Mouse (Mus musculus) cerebellum, adult 9-10 months (tissue): ENCODE data around the gene Sox6.

Experiments
- DNase-seq: peaks from one replicate; pipeline ENCODE4 v3.0.0; 2022

Sox6 gene

DNA sequence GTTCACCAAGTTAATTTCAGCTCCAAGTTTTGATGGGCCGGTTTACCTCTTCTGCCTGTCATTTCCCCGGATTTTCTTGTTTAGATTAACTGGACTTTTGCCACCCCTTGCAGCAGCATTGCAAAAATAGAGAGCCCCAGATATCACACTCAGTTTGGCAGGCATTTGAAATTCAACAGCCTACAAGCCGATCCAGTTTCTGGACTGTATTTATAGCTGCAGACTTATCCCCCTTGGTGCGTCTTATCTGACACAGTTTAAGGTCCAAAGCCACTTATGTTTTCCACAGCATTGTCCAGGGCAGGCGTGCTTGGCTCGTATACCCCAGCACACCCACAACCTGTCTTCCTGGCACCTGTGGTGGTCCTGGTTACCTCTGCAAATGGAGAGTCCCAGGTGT is 571.8 kb downstream of the Sox6 start:
- no peak for DNase-seq

DNA sequence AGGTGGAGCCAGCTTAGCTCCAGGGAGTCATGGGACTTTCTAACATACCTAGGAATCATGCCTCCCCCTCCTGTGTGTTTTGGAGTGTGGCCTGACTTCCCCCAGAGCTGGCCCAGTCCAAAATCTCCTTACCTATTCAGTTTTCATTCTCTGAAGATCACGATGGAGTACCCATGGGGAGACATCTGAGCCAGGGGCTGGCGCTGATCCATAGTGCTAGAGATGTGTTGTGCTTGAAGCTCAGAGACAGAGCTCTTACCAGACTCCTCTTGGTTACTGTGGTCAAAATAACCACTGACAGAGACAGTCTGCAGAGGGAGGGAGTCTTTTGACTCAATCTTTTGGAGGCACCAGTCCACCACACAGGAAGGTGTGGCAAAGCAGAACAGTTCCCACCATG is 575.2 kb downstream of the Sox6 start:
- DNase-seq = no peak

DNA sequence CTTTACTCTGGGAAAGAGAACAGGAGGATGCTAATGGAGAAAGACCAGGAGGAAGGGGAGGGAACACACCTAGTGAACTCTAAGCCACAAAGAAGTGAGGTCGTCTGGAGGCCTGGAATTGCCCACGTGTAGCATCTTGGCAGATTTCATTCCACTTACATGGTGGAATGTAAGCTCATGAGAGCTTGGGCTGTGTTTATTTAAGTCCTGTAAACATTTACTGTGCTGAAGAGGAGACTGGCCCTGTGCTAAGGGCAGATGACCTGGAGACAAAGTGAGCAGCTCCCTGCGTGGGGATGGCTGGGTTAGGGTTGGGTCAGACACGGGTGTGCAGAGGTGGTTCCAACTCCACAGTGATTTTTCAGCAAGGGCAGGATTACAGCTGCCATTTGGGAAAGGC is 576.3 kb downstream of the Sox6 start:
- no peak for DNase-seq

DNA sequence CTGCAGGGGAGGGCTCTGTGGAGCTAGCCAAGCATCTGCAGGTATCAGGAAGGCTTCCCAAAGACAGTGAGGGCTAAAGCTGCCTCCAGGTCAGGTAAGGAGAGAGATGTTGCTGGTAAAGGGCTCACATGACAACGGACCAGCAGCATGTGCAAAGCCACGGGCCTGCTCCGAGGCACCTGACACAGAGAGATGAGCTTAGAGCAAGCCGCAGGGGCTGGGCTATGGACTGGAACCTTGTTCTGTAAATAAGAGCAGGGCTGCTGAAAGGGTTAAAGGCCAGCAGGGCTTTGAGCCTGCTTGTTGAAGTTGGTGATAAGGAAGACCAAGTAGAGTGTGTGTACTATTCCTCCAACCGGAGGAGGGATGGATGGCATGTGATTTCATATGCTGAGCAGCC is 583.6 kb downstream of the Sox6 start:
- DNase-seq = no peak

DNA sequence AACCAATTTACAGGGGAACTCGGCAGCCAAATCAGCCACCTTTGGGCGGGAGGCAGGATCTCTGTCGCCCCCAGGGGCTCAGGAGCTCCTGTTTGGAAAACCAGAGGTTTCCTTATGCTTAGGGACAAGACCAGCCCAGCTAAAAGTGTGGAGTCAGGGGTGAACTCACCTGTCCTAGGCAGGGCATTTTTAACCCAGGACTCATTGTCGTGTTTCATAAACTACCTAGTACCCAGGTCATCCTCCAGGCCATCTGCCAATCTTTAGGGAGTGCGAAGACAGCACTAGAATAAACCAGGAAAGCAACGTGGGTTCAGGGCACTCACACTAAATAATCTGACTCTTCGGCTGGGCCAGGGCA is 584.9 kb downstream of the Sox6 start:
- DNase-seq = no peak

DNA sequence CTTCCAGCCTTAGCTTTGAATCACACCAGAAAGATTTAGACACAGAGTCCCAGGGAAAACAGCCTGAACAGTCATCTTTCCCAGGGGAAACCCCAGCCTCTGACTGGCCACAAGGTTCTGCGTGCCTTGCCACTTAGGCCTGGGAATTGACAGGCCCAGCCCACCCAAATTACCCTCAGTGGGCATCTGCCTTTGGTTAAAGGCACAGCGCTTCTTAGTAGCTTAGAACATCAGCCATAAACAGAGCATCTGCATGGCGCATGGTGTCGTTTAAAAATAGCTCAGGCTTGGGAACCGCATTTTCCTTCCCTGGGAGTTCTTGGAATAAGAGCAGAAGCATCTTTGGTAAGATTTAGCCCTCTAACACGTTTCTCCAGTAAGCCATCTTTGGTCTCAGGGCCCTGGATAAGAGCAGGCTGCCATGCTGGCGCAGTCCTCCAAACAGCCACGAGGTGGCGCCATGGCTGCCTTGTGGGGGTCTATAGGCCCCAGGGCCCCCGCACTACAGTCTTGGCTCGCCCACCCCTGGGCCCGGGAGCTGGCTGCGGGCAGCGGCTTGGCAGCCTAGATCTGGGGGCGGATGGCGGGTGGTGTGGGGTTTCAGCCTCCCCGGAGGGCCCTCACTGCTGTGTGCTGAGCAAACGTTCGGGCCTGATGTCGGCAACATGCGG is 585.4 kb downstream of the Sox6 start:
- no peak for DNase-seq

DNA sequence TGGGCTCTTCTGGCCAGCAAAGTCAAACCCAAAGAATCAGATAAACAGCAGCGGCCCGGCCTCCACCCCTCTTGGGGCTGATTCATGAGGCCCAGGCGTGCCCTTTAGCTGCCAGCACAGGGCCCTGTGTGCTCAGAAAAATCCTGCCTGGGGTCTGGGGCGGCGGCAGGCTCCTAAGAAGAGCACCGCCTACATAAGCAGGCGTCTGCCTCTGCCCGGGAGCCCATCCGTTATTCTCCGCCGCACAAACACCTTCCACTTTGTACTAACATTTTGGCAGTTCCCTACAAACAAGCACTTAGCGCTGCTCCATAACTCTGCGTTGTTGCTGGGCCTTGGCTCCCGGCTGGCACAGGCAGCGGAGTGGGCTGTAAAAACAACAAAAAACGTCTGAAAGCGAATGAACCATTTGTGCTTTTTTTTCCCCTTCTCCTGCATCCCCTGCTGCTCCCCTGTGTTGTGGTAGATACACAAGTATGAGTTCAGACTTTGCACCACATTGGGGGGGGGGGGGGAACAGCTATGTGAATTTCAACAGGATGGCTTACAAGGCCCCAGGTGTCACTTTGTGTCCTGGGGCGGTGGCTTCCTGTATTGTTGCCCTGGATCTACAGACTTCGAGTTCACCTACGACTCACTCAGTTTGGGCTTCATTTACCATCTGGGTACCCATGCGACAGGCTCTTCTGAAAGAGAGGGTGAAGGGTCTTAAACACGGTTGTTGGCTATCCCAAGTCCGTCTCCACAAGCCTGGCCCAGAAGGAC is 588.0 kb downstream of the Sox6 start:
- DNase-seq = no peak

DNA sequence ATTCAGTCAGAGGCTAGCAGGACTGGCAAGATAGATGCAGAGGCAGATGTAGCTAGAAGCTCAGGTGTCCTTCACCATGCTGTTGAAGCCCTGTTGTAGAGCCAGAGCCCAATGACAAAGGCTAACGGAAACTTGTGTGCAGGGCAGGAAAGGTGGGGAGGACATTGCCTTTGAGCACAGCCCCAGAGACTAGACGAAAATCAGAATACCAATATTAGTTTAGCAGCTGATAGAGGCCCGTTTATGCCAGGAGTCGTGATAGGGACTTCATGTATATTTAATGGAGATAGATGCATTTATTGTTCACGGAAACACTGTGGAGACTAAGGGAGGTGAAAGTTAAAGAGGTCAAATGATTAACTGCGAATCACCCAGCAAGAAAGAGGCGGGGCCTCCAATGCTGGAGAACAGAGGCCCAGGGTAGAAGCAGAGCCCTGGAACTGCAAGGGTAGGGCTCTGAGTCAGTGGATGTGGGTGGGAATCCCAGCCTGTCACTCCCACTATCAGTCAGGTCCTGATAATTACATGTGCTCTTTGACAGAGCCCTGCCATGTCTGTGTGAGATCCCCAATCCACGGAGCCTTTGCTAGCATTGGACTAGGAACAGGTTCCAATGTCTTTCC is 590.1 kb downstream of the Sox6 start:
- no peak for DNase-seq

DNA sequence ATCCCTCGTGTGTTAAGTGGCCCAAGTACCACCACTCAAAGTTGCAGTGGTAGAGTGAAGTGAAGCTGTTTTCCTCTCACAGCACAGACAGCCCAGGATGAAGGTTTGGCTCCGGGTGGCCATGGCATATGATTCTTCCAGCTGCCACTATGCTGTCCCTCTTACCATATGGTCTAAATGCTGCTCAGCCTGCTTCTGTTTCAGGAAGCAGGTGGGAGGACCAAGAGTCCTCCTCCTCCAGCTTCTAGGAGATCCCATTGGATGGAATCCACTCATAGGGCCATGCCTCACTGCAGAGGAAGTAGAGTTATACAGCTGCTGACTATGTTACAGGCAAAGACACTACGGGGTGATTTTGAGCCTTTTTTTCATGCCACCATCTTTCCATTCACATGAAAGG is 591.5 kb downstream of the Sox6 start:
- DNase-seq = no peak

DNA sequence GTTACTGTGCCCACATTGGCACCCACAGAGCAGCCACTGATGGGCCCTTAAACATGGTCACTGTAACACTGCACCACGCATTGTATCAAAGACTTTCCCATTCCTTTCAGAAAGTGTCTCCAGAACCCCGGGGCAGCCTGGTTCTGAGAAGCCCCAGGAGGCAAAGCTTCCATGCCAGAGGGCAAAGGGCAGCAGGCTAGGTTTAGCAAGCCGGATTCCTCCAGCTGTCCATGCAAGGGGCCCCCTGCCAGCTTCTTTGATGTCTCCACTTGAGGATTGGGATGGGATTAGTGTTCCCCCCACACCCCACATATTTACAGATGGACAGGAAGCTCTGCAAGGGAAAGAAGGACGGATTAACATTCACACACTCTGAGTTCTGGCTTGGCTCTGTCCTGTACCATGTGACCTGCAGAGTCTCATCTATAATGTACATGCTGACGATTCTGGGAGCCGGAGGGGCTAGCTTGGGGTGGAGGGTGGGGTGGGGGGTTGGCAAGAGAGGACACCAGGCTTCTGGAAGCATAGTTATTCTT is 592.0 kb downstream of the Sox6 start:
- DNase-seq = no peak

DNA sequence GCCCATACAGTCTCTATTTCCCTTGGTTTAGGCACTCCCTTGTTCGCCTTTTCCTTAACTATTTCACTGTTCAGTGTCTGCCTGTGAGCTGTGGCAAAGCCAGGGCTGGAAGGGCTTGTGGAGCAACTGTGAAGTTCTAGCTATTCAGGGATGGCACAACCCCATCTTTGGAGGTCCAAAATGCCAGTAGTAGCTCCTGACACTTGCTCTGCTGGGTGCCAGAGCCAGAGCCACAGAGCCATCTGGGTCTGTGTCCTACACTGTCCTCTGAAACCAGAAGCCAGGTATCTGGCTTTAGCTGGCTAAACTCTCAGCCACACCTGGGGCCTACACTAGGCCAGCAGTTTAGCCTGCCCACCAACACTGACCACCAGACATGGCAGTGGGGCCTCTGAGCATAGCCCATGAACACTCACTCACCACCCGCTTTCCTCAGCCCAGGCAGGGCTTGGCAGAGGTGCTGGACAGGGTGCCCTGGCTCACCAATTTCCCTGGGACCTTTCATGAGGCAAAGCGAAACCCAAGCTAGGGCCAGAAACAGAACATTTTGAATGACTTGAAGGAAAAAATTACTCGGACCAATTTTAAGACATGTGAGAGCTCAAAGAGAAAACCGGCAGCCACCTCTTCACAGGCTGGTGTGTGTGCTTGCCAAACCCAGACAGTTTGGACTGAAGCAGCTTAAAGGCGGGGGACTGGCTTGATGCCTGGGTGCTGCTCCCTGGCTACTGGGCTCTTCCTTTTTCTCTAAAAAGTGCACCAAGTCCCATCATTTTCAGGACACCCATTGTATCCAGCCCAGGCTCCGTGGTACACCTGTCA is 612.2 kb downstream of the Sox6 start:
- peak; percentile 22 for DNase-seq

DNA sequence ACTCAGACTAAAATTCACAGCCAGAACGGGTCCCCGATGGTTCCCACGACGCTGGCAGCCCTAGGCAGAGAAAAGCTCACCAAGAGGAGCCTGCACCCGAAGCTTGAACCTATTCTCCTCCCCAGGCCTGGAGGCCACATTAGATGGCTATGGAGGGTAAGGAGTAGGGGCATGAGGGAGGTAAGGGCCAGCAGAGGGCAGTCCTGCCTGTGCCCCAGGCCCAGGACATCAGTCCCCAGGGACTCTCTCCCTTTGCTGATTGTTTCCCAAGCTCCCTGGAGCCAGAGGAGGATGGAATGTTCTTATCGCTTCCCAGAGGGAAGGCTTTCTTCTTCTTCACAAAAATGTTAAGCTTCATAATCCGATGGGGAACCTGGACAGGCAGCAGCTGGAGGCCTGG is 615.8 kb downstream of the Sox6 start:
- no peak for DNase-seq

DNA sequence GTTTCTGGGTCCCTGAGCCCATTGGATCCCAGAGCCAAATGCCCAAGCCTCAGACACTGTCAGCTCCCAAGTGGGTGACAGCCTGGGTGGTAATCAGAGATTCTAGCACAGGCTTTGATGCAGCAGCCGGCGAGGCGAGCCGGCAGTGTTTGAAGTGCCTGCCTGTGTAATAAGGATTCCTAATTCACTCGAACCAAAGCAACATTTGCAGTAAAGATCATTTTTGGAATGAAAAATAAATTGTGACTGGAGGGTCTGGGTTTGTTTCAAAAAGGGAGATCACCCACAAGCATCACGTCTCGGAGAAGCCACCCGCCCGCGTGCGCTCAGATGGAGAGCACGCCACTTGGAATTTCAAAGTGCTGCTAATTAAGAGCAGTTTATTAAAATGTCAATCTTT is 617.6 kb downstream of the Sox6 start:
- DNase-seq = no peak
